Mouse (Mus musculus): ENCODE results near the gene Sema3a.

The Sema3a gene

GRCm38 (mm10) chr5:13125241-13125692 is at the start of gene Sema3a:
TSS of gene Sema3a (plus strand) at chr5:13125414.
- no peak for DNase-seq

- DNase-seq, result no peak
Measured at GRCm38 (mm10) chr5:13084777-13085439, 40.3 kb upstream of the Sema3a start.

GRCm38 (mm10) chr5:13090431-13090830 is 34.8 kb upstream of the Sema3a start:
- no peak for DNase-seq

GRCm38 (mm10) chr5:13109522-13109921 is 15.7 kb upstream of the Sema3a start:
- DNase-seq, result no peak

GRCm38 (mm10) chr5:13117236-13117635 is 8.0 kb upstream of the Sema3a start:
- DNase-seq, result no peak

GRCm38 (mm10) chr5:13125757-13126156 is 543 bp downstream of the Sema3a start:
- DNase-seq, result no peak

GRCm38 (mm10) chr5:13126196-13126595 is 982 bp downstream of the Sema3a start:
- no peak for DNase-seq

- DNase-seq, result no peak
Measured at GRCm38 (mm10) chr5:13127121-13127520, 1.9 kb downstream of the Sema3a start.

- no peak for DNase-seq
Measured at GRCm38 (mm10) chr5:13144733-13145457, 19.7 kb downstream of the Sema3a start.

- DNase-seq, result no peak
Measured at GRCm38 (mm10) chr5:13149909-13150308, 24.7 kb downstream of the Sema3a start.

GRCm38 (mm10) chr5:13151002-13151401 is 25.8 kb downstream of the Sema3a start:
- no peak for DNase-seq

- DNase-seq, result no peak
Measured at GRCm38 (mm10) chr5:13157761-13158612, 32.8 kb downstream of the Sema3a start.

GRCm38 (mm10) chr5:13182186-13182585 is 57.0 kb downstream of the Sema3a start:
- DNase-seq, result no peak

GRCm38 (mm10) chr5:13197886-13198285 is 72.7 kb downstream of the Sema3a start:
- no peak for DNase-seq

GRCm38 (mm10) chr5:13199709-13200108 is 74.5 kb downstream of the Sema3a start:
- no peak for DNase-seq

GRCm38 (mm10) chr5:13255353-13255752 is 130.1 kb downstream of the Sema3a start:
- DNase-seq, result no peak

GRCm38 (mm10) chr5:13256321-13256720 is 131.1 kb downstream of the Sema3a start:
- no peak for DNase-seq

GRCm38 (mm10) chr5:13263087-13263486 is 137.9 kb downstream of the Sema3a start:
- DNase-seq, result no peak

GRCm38 (mm10) chr5:13263539-13263938 is 138.3 kb downstream of the Sema3a start:
- DNase-seq, result no peak

GRCm38 (mm10) chr5:13312667-13313066 is 187.5 kb downstream of the Sema3a start:
- DNase-seq, result no peak

- DNase-seq, result no peak
Measured at GRCm38 (mm10) chr5:13313977-13314376, 188.8 kb downstream of the Sema3a start.

- DNase-seq, result peak; percentile 43
Measured at GRCm38 (mm10) chr5:13318728-13319429, 193.7 kb downstream of the Sema3a start.

- no peak for DNase-seq
Measured at GRCm38 (mm10) chr5:13320138-13320537, 194.9 kb downstream of the Sema3a start.

Data from cerebellum, adult 9-11 months (tissue).